Mouse (Mus musculus) limb, embryonic 13.5 days (tissue): ENCODE data around the gene Drd4. TPM values are rescaled to one million over a fixed set of nuclear protein-coding genes. Genes with fewer than 3 reads are reported as not detected.

Source experiments
- ATAC-seq: fragments of 200-750 bp; cut with Nextera tagmentation; 2 replicates; pipeline ENCODE4 v1.8.0; 2017; ENCODE audit warnings: low read depth, moderate number of reproducible peaks, moderate TSS enrichment; ENCODE audit not compliant: low FRiP score
- H3K27ac ChIP-seq: fragments of 300-500 bp; sonication (generic); 2 replicates; pipeline ENCODE4 v1.5.1; 2015; ENCODE audit warnings: inconsistent platforms, mild to moderate bottlenecking, moderate library complexity
- H3K27me3 ChIP-seq: fragments of 300-500 bp; sonication (generic); 2 replicates; pipeline ENCODE4 v1.6.1; 2015; ENCODE audit warnings: mild to moderate bottlenecking, inconsistent platforms
- H3K36me3 ChIP-seq: fragments of 300-500 bp; sonication (generic); 2 replicates; pipeline ENCODE4 v1.6.1; 2015; ENCODE audit warnings: inconsistent platforms, mild to moderate bottlenecking, moderate library complexity
- H3K4me1 ChIP-seq: fragments of 300-500 bp; sonication (generic); 2 replicates; pipeline ENCODE4 v1.6.1; 2015; ENCODE audit warnings: inconsistent platforms
- H3K4me2 ChIP-seq: fragments of 300-500 bp; sonication (generic); replicated peaks from 2 replicates; pipeline ENCODE4 v1.6.1; 2015; ENCODE audit warnings: inconsistent platforms, mild to moderate bottlenecking, moderate library complexity
- H3K4me3 ChIP-seq: fragments of 300-500 bp; sonication (generic); 2 replicates; pipeline ENCODE4 v1.5.1; 2015; ENCODE audit warnings: moderate library complexity, mild to moderate bottlenecking, inconsistent platforms
- H3K9ac ChIP-seq: fragments of 300-500 bp; sonication (generic); 2 replicates; pipeline ENCODE4 v1.6.1; 2015; ENCODE audit warnings: mild to moderate bottlenecking, inconsistent platforms
- H3K9me3 ChIP-seq: fragments of 300-500 bp; sonication (generic); 2 replicates; pipeline ENCODE4 v1.6.1; 2016; ENCODE audit warnings: inconsistent platforms
- WGBS: fragments of 180-500 bp; shearing (Covaris S2); methylation state at CpG from one replicate; pipeline ENCODE4 v1.1.7; 2015; 5-methylcytosine and 5-hydroxymethylcytosine counted together
- polyA plus RNA-seq: library from polyadenylated mRNA; unstranded; fragments of >200 nt; fragmentation: Nextera tagmentation; extraction: Ambion mirVana; gene quantifications from 2 replicates; pipeline ENCODE4 v1.2.1, GENCODE M21; 2015

The Drd4 gene
- polyA plus RNA-seq, 1 experiment from 2014 or later, result 2.3 TPM

GRCm38 (mm10) chr7:141294479-141294878 is 2.7 kb downstream of the Drd4 start:
- Histone ChIP-seq H3K36me3 (peaks cover 31% of the 10 kb centered on the region), H3K4me1 (peaks cover 29% of the 10 kb centered on the region), H3K9ac (peak overlapping the region; percentile 67), H3K27me3 (peaks cover 62% of the 10 kb centered on the region), H3K9me3 (no peaks in the 10 kb centered on the region), H3K4me2 (peak overlapping the region; percentile 81), H3K4me3 (peak overlapping the region; percentile 46), H3K27ac (no peak overlapping the region)
- WGBS, result 7% methylated on average over 22 of the region's 22 CpGs
- no peak for ATAC-seq

GRCm38 (mm10) chr7:141297926-141298650 is 6.3 kb downstream of the Drd4 start:
- Histone ChIP-seq H3K9me3 (no peaks in the 10 kb centered on the region), H3K27me3 (peaks cover 35% of the 10 kb centered on the region), H3K36me3 (peaks cover 65% of the 10 kb centered on the region), H3K4me1 (peaks cover 14% of the 10 kb centered on the region), H3K4me3 (no peak overlapping the region), H3K9ac (no peak overlapping the region), H3K27ac (no peak overlapping the region), H3K4me2 (no peak overlapping the region)
- 84% methylated on average over 3 of the region's 3 CpGs for WGBS
- ATAC-seq, result no peak

- H3K9ac ChIP-seq, result no peak overlapping the region
- WGBS, result 95% methylated on average over 8 of the region's 8 CpGs
- H3K9me3 ChIP-seq, result no peaks in the 10 kb centered on the region
- H3K27ac ChIP-seq, result no peak overlapping the region
- peaks cover 24% of the 10 kb centered on the region for H3K27me3 ChIP-seq
- ATAC-seq, result no peak
- H3K4me1 ChIP-seq, result peaks cover 5% of the 10 kb centered on the region
- no peak overlapping the region for H3K4me3 ChIP-seq
- peaks cover 76% of the 10 kb centered on the region for H3K36me3 ChIP-seq
- no peak overlapping the region for H3K4me2 ChIP-seq
Observed at GRCm38 (mm10) chr7:141299175-141299574, 7.4 kb downstream of the Drd4 start.

DNA sequence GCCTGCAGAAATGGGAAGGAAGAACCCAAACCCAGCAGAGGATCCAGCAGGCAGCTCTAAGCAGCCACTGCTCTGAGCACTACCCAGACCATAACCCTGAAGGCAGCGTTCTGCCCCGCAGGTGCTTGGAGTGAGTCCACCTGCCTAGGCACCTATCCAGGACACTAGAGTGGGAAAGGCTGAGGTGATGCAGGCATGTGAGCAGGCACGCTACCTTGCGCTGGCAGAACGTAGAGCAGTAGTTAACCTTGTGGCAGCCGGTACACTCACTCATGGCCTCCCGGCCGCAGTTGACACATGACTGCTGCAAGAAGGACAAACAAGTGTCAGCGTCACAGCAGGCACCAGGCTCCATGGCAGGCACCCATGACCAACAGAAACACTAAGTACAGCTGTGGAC is 9.6 kb downstream of the Drd4 start:
- Histone ChIP-seq H3K4me3 (no peak overlapping the region), H3K27me3 (peaks cover 2% of the 10 kb centered on the region), H3K27ac (no peak overlapping the region), H3K9ac (no peak overlapping the region), H3K36me3 (peaks cover 94% of the 10 kb centered on the region), H3K9me3 (no peaks in the 10 kb centered on the region), H3K4me2 (no peak overlapping the region), H3K4me1 (no peaks in the 10 kb centered on the region)
- ATAC-seq, result no peak
- WGBS, result 95% methylated on average over 9 of the region's 9 CpGs

DNA sequence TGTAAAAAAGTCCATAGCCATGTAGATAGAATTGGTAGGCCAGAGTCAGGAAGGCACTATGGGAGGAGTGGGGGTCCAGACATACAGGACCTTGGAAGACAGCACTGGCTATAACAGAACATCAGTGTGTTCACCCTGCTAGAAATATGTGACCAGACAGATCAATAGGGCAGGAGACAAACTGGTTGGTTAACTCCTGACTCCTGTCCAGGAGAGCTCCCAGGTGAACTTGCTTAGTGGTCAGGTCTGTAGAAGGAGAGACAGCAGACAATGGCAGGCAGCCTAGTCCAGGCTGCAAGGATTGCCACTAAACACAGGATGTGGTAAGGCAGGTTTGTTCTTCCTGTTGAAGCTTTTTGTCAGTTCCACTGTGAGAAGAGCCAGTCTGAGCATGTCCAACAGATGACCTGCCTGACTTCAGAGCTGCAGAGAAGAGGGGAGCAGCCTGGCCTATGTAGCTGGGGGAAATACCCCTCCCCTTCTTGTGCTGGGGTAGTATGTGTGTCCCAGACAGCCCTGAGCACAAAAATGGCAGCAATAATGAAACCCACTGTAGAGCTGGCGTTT is 11.0 kb downstream of the Drd4 start:
- WGBS, result 77% methylated on average over 1 of the region's 1 CpGs
- no peaks in the 10 kb centered on the region for H3K9me3 ChIP-seq
- no peak overlapping the region for H3K27ac ChIP-seq
- ATAC-seq, result no peak
- H3K4me1 ChIP-seq, result no peaks in the 10 kb centered on the region
- H3K9ac ChIP-seq, result no peak overlapping the region
- peaks cover 93% of the 10 kb centered on the region for H3K36me3 ChIP-seq
- H3K4me2 ChIP-seq, result no peak overlapping the region
- no peaks in the 10 kb centered on the region for H3K27me3 ChIP-seq
- no peak overlapping the region for H3K4me3 ChIP-seq

- Histone ChIP-seq H3K27ac (no peak overlapping the region), H3K36me3 (peaks cover 98% of the 10 kb centered on the region), H3K4me1 (no peaks in the 10 kb centered on the region), H3K9ac (no peak overlapping the region), H3K9me3 (no peaks in the 10 kb centered on the region), H3K4me3 (no peak overlapping the region), H3K4me2 (no peak overlapping the region), H3K27me3 (no peaks in the 10 kb centered on the region)
- 92% methylated on average over 4 of the region's 4 CpGs for WGBS
- no peak for ATAC-seq
Observed at GRCm38 (mm10) chr7:141304537-141304936, 12.7 kb downstream of the Drd4 start.

GRCm38 (mm10) chr7:141314416-141314815 is 22.6 kb downstream of the Drd4 start:
- ATAC-seq, result no peak
- Histone ChIP-seq H3K27me3 (no peaks in the 10 kb centered on the region), H3K27ac (no peak overlapping the region), H3K4me3 (no peak overlapping the region), H3K9me3 (no peaks in the 10 kb centered on the region), H3K4me1 (no peaks in the 10 kb centered on the region), H3K9ac (no peak overlapping the region), H3K4me2 (no peak overlapping the region), H3K36me3 (peaks cover 99% of the 10 kb centered on the region)
- 85% methylated on average over 2 of the region's 2 CpGs for WGBS

GRCm38 (mm10) chr7:141315076-141315475 is 23.3 kb downstream of the Drd4 start:
- H3K4me3 ChIP-seq, result no peak overlapping the region
- H3K9ac ChIP-seq, result no peak overlapping the region
- WGBS, result 83% methylated on average over 8 of the region's 8 CpGs
- peaks cover 97% of the 10 kb centered on the region for H3K36me3 ChIP-seq
- no peaks in the 10 kb centered on the region for H3K27me3 ChIP-seq
- H3K9me3 ChIP-seq, result no peaks in the 10 kb centered on the region
- no peak for ATAC-seq
- no peaks in the 10 kb centered on the region for H3K4me1 ChIP-seq
- H3K4me2 ChIP-seq, result no peak overlapping the region
- H3K27ac ChIP-seq, result no peak overlapping the region

DNA sequence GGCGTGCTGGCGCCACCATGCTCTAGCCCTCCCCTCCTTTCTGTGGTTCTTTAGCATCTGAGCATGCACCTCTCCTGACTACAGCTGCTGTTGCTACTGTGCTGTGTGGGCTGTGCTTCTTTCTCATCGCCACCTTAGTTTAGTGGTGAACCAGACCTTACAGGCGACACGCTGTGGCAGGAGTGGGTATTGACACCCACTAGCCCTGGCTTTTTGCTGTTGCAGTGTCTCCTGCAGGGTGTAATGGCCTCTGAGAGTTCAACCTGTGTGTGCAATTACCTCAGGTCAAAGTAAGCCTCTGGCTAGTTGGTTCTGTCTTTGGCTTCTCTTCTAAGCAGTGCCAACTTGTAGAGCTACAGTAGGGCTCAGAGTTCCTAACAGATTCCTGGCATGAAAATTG is 24.2 kb downstream of the Drd4 start:
- H3K27me3 ChIP-seq, result no peaks in the 10 kb centered on the region
- 76% methylated on average over 5 of the region's 5 CpGs for WGBS

DNA sequence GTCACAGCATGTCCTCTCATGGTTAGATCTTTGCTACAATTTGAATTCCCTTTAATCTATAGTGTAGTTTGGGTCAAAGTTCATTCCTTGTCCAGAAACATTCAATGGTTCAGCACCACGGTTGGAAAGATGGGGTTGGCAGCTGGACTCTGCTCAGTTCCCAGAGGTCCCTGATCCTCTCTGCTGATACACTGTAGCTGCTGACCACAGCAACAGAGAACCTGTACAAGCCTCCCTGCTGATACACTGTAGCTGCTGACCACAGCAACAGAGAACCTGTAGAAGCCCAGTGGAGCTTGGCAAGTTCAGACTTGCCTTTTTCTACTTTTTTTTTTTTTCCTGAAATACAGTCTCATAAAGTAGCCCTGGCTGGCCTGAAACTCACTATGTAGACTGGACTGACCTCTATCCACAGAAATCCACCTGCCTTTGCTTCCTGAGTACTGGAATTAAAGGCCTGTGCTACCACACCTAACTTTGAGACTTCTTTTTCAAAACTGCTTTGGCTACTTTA is 25.9 kb downstream of the Drd4 start:
- ATAC-seq, result no peak
- no peak overlapping the region for H3K27ac ChIP-seq
- H3K27me3 ChIP-seq, result no peaks in the 10 kb centered on the region
- no peak overlapping the region for H3K4me2 ChIP-seq
- no peaks in the 10 kb centered on the region for H3K9me3 ChIP-seq
- H3K36me3 ChIP-seq, result peaks cover 97% of the 10 kb centered on the region
- H3K4me3 ChIP-seq, result no peak overlapping the region
- no peaks in the 10 kb centered on the region for H3K4me1 ChIP-seq
- 88% methylated on average over 1 of the region's 1 CpGs for WGBS
- H3K9ac ChIP-seq, result no peak overlapping the region

More for the DNA sequence above, 24.2 kb downstream of the Drd4 start:
- Histone ChIP-seq H3K4me2 (no peak overlapping the region), H3K36me3 (peaks cover 97% of the 10 kb centered on the region), H3K9me3 (no peaks in the 10 kb centered on the region), H3K27ac (no peak overlapping the region), H3K4me3 (no peak overlapping the region), H3K4me1 (no peaks in the 10 kb centered on the region), H3K9ac (no peak overlapping the region)
- ATAC-seq, result no peak

DNA sequence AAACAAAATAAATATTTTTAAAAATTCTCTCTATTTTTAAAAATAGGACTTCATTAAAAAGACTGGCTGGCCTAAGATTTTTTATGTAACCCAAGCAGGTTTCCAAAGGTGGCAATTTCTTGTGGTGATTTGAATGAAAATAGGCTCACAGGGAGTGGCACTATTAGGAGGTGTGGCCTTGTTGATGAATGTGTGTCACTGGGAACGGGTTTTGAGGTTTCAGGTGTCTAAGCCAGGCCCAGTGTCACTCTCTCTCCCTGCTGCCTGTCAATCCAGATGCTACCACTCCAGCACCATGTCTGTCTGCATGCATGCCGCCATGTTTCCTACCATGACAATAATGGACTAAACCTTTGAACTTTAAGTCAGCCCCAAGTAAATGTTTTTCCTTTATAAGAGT is 27.6 kb downstream of the Drd4 start:
- peaks cover 99% of the 10 kb centered on the region for H3K36me3 ChIP-seq
- no peak overlapping the region for H3K4me3 ChIP-seq
- no peaks in the 10 kb centered on the region for H3K27me3 ChIP-seq
- H3K4me1 ChIP-seq, result 0 out of 2 replicates have a peak, but pooled peaks cover 3% of the 10 kb centered on the region
- H3K4me2 ChIP-seq, result no peak overlapping the region
- no peak for ATAC-seq
- H3K9me3 ChIP-seq, result no peaks in the 10 kb centered on the region
- no peak overlapping the region for H3K27ac ChIP-seq
- whole genome bisulfite sequencing, result 68% methylated on average over 2 of the region's 2 CpGs
- no peak overlapping the region for H3K9ac ChIP-seq

GRCm38 (mm10) chr7:141324686-141325085 is 32.9 kb downstream of the Drd4 start:
- Histone ChIP-seq H3K36me3 (peaks cover 48% of the 10 kb centered on the region), H3K27ac (no peak overlapping the region), H3K4me3 (no peak overlapping the region), H3K9me3 (no peaks in the 10 kb centered on the region), H3K9ac (peak overlapping the region; percentile 19; the same call in 1 of the 2 replicates), H3K27me3 (no peaks in the 10 kb centered on the region), H3K4me1 (peaks cover 31% of the 10 kb centered on the region), H3K4me2 (no peak overlapping the region)
- WGBS, result 100% methylated on average over 1 of the region's 1 CpGs
- no peak for ATAC-seq
